Mouse (Mus musculus) neural tube, embryonic 15.5 days (tissue): ENCODE data around the gene Kcnj12. TPM values are rescaled to one million over a fixed set of nuclear protein-coding genes. Genes with fewer than 3 reads are reported as not detected.

ENCODE experiments used
- ATAC-seq: fragments of 200-750 bp; cut with Nextera tagmentation; 2 replicates; pipeline ENCODE4 v1.8.0; 2017; ENCODE audit warnings: mild to moderate bottlenecking, moderate TSS enrichment, moderate library complexity; ENCODE audit not compliant: low FRiP score
- H3K27ac ChIP-seq: fragments of 300-500 bp; sonication (generic); replicated peaks from 2 replicates; pipeline ENCODE4 v1.5.1; 2015; ENCODE audit warnings: mild to moderate bottlenecking, inconsistent platforms
- H3K27me3 ChIP-seq: fragments of 300-500 bp; sonication (generic); replicated peaks from 2 replicates; pipeline ENCODE4 v1.6.1; 2015; ENCODE audit warnings: inconsistent platforms
- H3K36me3 ChIP-seq: fragments of 300-500 bp; sonication (generic); 2 replicates; pipeline ENCODE4 v1.6.1; 2015; ENCODE audit warnings: inconsistent platforms
- H3K4me1 ChIP-seq: fragments of 300-500 bp; sonication (generic); 2 replicates; pipeline ENCODE4 v1.6.1; 2015; ENCODE audit warnings: inconsistent platforms
- H3K4me2 ChIP-seq: fragments of 300-500 bp; sonication (generic); 2 replicates; pipeline ENCODE4 v1.6.1; 2015; ENCODE audit warnings: inconsistent platforms, mild to moderate bottlenecking, moderate library complexity
- H3K4me3 ChIP-seq: fragments of 300-500 bp; sonication (generic); replicated peaks from 2 replicates; pipeline ENCODE4 v1.5.1; 2015; ENCODE audit warnings: mild to moderate bottlenecking, inconsistent platforms
- H3K9ac ChIP-seq: fragments of 300-500 bp; sonication (generic); replicated peaks from 2 replicates; pipeline ENCODE4 v1.6.1; 2015; ENCODE audit warnings: mild to moderate bottlenecking, inconsistent platforms
- H3K9me3 ChIP-seq: fragments of 300-500 bp; sonication (generic); replicated peaks from 2 replicates; pipeline ENCODE4 v1.6.1; 2016; ENCODE audit warnings: inconsistent platforms
- WGBS: fragments of 180-500 bp; shearing (Covaris S2); methylation state at CpG from one replicate; pipeline ENCODE4 v1.1.7; 2015; ENCODE audit warnings: mixed read lengths; 5-methylcytosine and 5-hydroxymethylcytosine counted together
- polyA plus RNA-seq: library from polyadenylated mRNA; unstranded; fragments of >200 nt; fragmentation: Nextera tagmentation; extraction: Ambion mirVana; gene quantifications from 2 replicates; pipeline ENCODE4 v1.2.1, GENCODE M21; 2015

The Kcnj12 gene
- polyA plus RNA-seq, 1 experiment from 2014 or later: 3.8 TPM

GRCm38 (mm10) chr11:61063503-61063902, 41.1 kb downstream of the Kcnj12 start:
- no peak for ATAC-seq
- Histone ChIP-seq H3K4me2 (no peak overlapping the region), H3K27ac (no peak overlapping the region), H3K27me3 (no peaks in the 10 kb centered on the region), H3K4me3 (no peak overlapping the region), H3K9me3 (no peaks in the 10 kb centered on the region), H3K4me1 (peaks cover 4% of the 10 kb centered on the region; the same call in 1 of the 2 replicates), H3K9ac (no peak overlapping the region), H3K36me3 (no peaks in the 10 kb centered on the region)
- WGBS: 94% methylated on average over 6 of the region's 6 CpGs

- Histone ChIP-seq H3K36me3 (no peaks in the 10 kb centered on the region), H3K4me2 (no peak overlapping the region), H3K4me3 (no peak overlapping the region), H3K27me3 (no peaks in the 10 kb centered on the region), H3K9me3 (no peaks in the 10 kb centered on the region), H3K4me1 (no peaks in the 10 kb centered on the region), H3K9ac (no peak overlapping the region), H3K27ac (no peak overlapping the region)
- no peak for ATAC-seq
- WGBS: 83% methylated on average over 6 of the region's 6 CpGs
Measured at GRCm38 (mm10) chr11:61065620-61066019, 43.3 kb downstream of the Kcnj12 start.

GRCm38 (mm10) chr11:61067133-61067835, 44.9 kb downstream of the Kcnj12 start:
- WGBS: 91% methylated on average over 9 of the region's 9 CpGs
- H3K9ac ChIP-seq: no peak overlapping the region
- H3K36me3 ChIP-seq: no peaks in the 10 kb centered on the region
- H3K27me3 ChIP-seq: no peaks in the 10 kb centered on the region
- no peak overlapping the region for H3K4me3 ChIP-seq
- no peak overlapping the region for H3K27ac ChIP-seq
- ATAC-seq: no peak
- H3K4me1 ChIP-seq: no peaks in the 10 kb centered on the region
- H3K9me3 ChIP-seq: no peaks in the 10 kb centered on the region
- no peak overlapping the region for H3K4me2 ChIP-seq

- Histone ChIP-seq H3K27ac (no peak overlapping the region), H3K4me1 (no peaks in the 10 kb centered on the region), H3K9ac (no peak overlapping the region), H3K4me3 (no peak overlapping the region), H3K4me2 (no peak overlapping the region), H3K36me3 (no peaks in the 10 kb centered on the region), H3K9me3 (no peaks in the 10 kb centered on the region), H3K27me3 (no peaks in the 10 kb centered on the region)
- no peak for ATAC-seq
- WGBS: 89% methylated on average over 10 of the region's 10 CpGs
Measured at GRCm38 (mm10) chr11:61068866-61069265, 46.5 kb downstream of the Kcnj12 start.

GRCm38 (mm10) chr11:61069645-61070044, 47.3 kb downstream of the Kcnj12 start:
- H3K9me3 ChIP-seq: no peaks in the 10 kb centered on the region
- no peaks in the 10 kb centered on the region for H3K4me1 ChIP-seq
- H3K4me2 ChIP-seq: no peak overlapping the region
- WGBS: 96% methylated on average over 18 of the region's 18 CpGs
- no peaks in the 10 kb centered on the region for H3K27me3 ChIP-seq
- H3K27ac ChIP-seq: no peak overlapping the region
- no peak for ATAC-seq
- H3K36me3 ChIP-seq: no peaks in the 10 kb centered on the region
- no peak overlapping the region for H3K9ac ChIP-seq
- no peak overlapping the region for H3K4me3 ChIP-seq

GRCm38 (mm10) chr11:61074646-61075317, 52.4 kb downstream of the Kcnj12 start:
- ATAC-seq: no peak
- Histone ChIP-seq H3K4me1 (no peaks in the 10 kb centered on the region), H3K27ac (no peak overlapping the region), H3K4me2 (no peak overlapping the region), H3K9ac (no peak overlapping the region), H3K36me3 (no peaks in the 10 kb centered on the region), H3K9me3 (no peaks in the 10 kb centered on the region), H3K4me3 (no peak overlapping the region), H3K27me3 (no peaks in the 10 kb centered on the region)
- 97% methylated on average over 5 of the region's 5 CpGs for WGBS

GRCm38 (mm10) chr11:61075361-61076326, 53.3 kb downstream of the Kcnj12 start:
- H3K9ac ChIP-seq: no peak overlapping the region
- H3K4me1 ChIP-seq: no peaks in the 10 kb centered on the region
- H3K4me3 ChIP-seq: no peak overlapping the region
- no peak overlapping the region for H3K4me2 ChIP-seq
- no peak overlapping the region for H3K27ac ChIP-seq
- H3K9me3 ChIP-seq: no peaks in the 10 kb centered on the region
- 80% methylated on average over 15 of the region's 15 CpGs for WGBS
- H3K36me3 ChIP-seq: no peaks in the 10 kb centered on the region
- no peak for ATAC-seq
- no peaks in the 10 kb centered on the region for H3K27me3 ChIP-seq

GRCm38 (mm10) chr11:61081624-61082023, 59.3 kb downstream of the Kcnj12 start:
- Histone ChIP-seq H3K9me3 (no peaks in the 10 kb centered on the region), H3K4me2 (no peak overlapping the region), H3K36me3 (no peaks in the 10 kb centered on the region), H3K4me1 (no peaks in the 10 kb centered on the region), H3K4me3 (no peak overlapping the region), H3K27ac (no peak overlapping the region), H3K27me3 (no peaks in the 10 kb centered on the region), H3K9ac (no peak overlapping the region)
- no peak for ATAC-seq
- WGBS: 96% methylated on average over 2 of the region's 2 CpGs

- WGBS: 79% methylated on average over 7 of the region's 7 CpGs
Measured at GRCm38 (mm10) chr11:61090195-61090594, 67.8 kb downstream of the Kcnj12 start.

GRCm38 (mm10) chr11:61091192-61091591, 68.8 kb downstream of the Kcnj12 start:
- H3K36me3 ChIP-seq: no peaks in the 10 kb centered on the region
- H3K27ac ChIP-seq: no peak overlapping the region
- H3K4me2 ChIP-seq: no peak overlapping the region
- no peak overlapping the region for H3K9ac ChIP-seq
- no peaks in the 10 kb centered on the region for H3K4me1 ChIP-seq
- no peak for ATAC-seq
- no peaks in the 10 kb centered on the region for H3K27me3 ChIP-seq
- H3K9me3 ChIP-seq: no peaks in the 10 kb centered on the region
- WGBS: 77% methylated on average over 3 of the region's 3 CpGs
- no peak overlapping the region for H3K4me3 ChIP-seq

More at GRCm38 (mm10) chr11:61090195-61090594, 67.8 kb downstream of the Kcnj12 start:
- Histone ChIP-seq H3K9ac (no peak overlapping the region), H3K4me3 (no peak overlapping the region), H3K4me2 (no peak overlapping the region), H3K36me3 (no peaks in the 10 kb centered on the region), H3K27me3 (no peaks in the 10 kb centered on the region), H3K27ac (no peak overlapping the region), H3K4me1 (no peaks in the 10 kb centered on the region), H3K9me3 (no peaks in the 10 kb centered on the region)
- no peak for ATAC-seq

- no peaks in the 10 kb centered on the region for H3K4me1 ChIP-seq
- ATAC-seq: no peak
- no peak overlapping the region for H3K27ac ChIP-seq
- no peak overlapping the region for H3K4me3 ChIP-seq
- no peaks in the 10 kb centered on the region for H3K36me3 ChIP-seq
- WGBS: 19% methylated on average over 7 of the region's 7 CpGs
- no peak overlapping the region for H3K9ac ChIP-seq
- H3K27me3 ChIP-seq: no peaks in the 10 kb centered on the region
- no peaks in the 10 kb centered on the region for H3K9me3 ChIP-seq
- H3K4me2 ChIP-seq: no peak overlapping the region
Measured at GRCm38 (mm10) chr11:61091642-61092262, 69.4 kb downstream of the Kcnj12 start.
